Mouse (Mus musculus) ES-Bruce4 (cell line): ENCODE data around the gene Fut8. TPM values are rescaled to one million over a fixed set of nuclear protein-coding genes. Genes with fewer than 3 reads are reported as not detected.

Source experiments
- H3K27ac ChIP-seq: 2 replicates; pipeline ENCODE4 v1.5.1; 2012; ENCODE audit warnings: low read length, inconsistent platforms; ENCODE audit not compliant: insufficient read depth
- H3K27me3 ChIP-seq: 2 replicates; pipeline ENCODE4 v1.6.1; 2012; ENCODE audit warnings: mild to moderate bottlenecking, low read length, inconsistent platforms; ENCODE audit not compliant: control insufficient read depth, poor library complexity, insufficient read depth, severe bottlenecking
- H3K36me3 ChIP-seq: 2 replicates; pipeline ENCODE4 v1.6.1; 2012; ENCODE audit warnings: inconsistent platforms, mild to moderate bottlenecking, low read length, moderate library complexity; ENCODE audit not compliant: control insufficient read depth, poor library complexity, insufficient read depth, severe bottlenecking
- H3K4me1 ChIP-seq: one replicate; pipeline ENCODE4 v1.8.1; 2011; ENCODE audit warnings: low read length; ENCODE audit not compliant: control insufficient read depth, insufficient read depth
- H3K4me3 ChIP-seq: 2 replicates; pipeline ENCODE4 v1.5.1; 2011; ENCODE audit warnings: low read depth, mild to moderate bottlenecking, low read length
- H3K9ac ChIP-seq: 2 replicates; pipeline ENCODE4 v1.6.1; 2012; ENCODE audit warnings: low read depth, mild to moderate bottlenecking, inconsistent platforms; ENCODE audit not compliant: poor library complexity, severe bottlenecking
- H3K9me3 ChIP-seq: replicated peaks from 2 replicates; pipeline ENCODE4 v1.6.1; 2012; ENCODE audit warnings: mild to moderate bottlenecking, low read length, inconsistent platforms; ENCODE audit not compliant: control insufficient read depth, poor library complexity, insufficient read depth, severe bottlenecking
- CTCF ChIP-seq: IDR thresholded peaks from one replicate; pipeline ENCODE4 v1.8.1; 2011; ENCODE audit warnings: low read depth, low read length
- EP300 ChIP-seq: IDR thresholded peaks from 2 replicates; pipeline ENCODE4 v1.6.1; 2011; ENCODE audit warnings: low read depth, low read length; ENCODE audit not compliant: insufficient read depth
- POLR2A ChIP-seq: IDR thresholded peaks from one replicate; pipeline ENCODE4 v1.8.1; 2011; ENCODE audit warnings: low read length; ENCODE audit not compliant: insufficient read depth
- polyA plus RNA-seq: library from polyadenylated mRNA; stranded (reverse); fragments of >200 nt; gene quantifications from 2 replicates; pipeline ENCODE4 v1.2.4, GENCODE M21; 2011; ENCODE audit warnings: low read depth; ENCODE audit not compliant: missing spikeins, insufficient read depth, insufficient read length

Gene Fut8
- polyA plus RNA-seq, 1 experiment = 18.1 TPM

- Histone ChIP-seq H3K4me1 (no peaks in the 10 kb centered on the region), H3K9ac (no peak overlapping the region), H3K27me3 (no peaks in the 10 kb centered on the region), H3K4me3 (no peak overlapping the region), H3K9me3 (no peaks in the 10 kb centered on the region), H3K36me3 (no peaks in the 10 kb centered on the region), H3K27ac (no peak overlapping the region)
- no peak for TF ChIP-seq POLR2A
- no peak for TF ChIP-seq CTCF
- TF ChIP-seq EP300 = no peak
These were observed 263.7 kb downstream of the Fut8 start for GRCm38 (mm10) chr12:77501466-77502240.

GRCm38 (mm10) chr12:77502243-77502642, 264.3 kb downstream of the Fut8 start:
- Histone ChIP-seq H3K27me3 (no peaks in the 10 kb centered on the region), H3K9ac (no peak overlapping the region), H3K4me1 (no peaks in the 10 kb centered on the region), H3K36me3 (no peaks in the 10 kb centered on the region), H3K9me3 (no peaks in the 10 kb centered on the region), H3K27ac (no peak overlapping the region), H3K4me3 (no peak overlapping the region)
- TF ChIP-seq EP300 = no peak
- TF ChIP-seq CTCF = no peak
- TF ChIP-seq POLR2A = no peak

- TF ChIP-seq CTCF = no peak
- no peak for TF ChIP-seq EP300
- no peaks in the 10 kb centered on the region for H3K4me1 ChIP-seq
These were observed 267.5 kb downstream of the Fut8 start for GRCm38 (mm10) chr12:77505431-77505830.

GRCm38 (mm10) chr12:77507770-77508169, 269.8 kb downstream of the Fut8 start:
- Histone ChIP-seq H3K4me1 (no peaks in the 10 kb centered on the region), H3K4me3 (no peak overlapping the region), H3K9me3 (no peaks in the 10 kb centered on the region), H3K27ac (no peak overlapping the region), H3K9ac (no peak overlapping the region), H3K27me3 (no peaks in the 10 kb centered on the region), H3K36me3 (no peaks in the 10 kb centered on the region)
- TF ChIP-seq POLR2A (no peak), EP300 (no peak), CTCF (no peak)

More at GRCm38 (mm10) chr12:77505431-77505830, 267.5 kb downstream of the Fut8 start:
- Histone ChIP-seq H3K9ac (no peak overlapping the region), H3K4me3 (no peak overlapping the region), H3K27me3 (no peaks in the 10 kb centered on the region), H3K27ac (no peak overlapping the region), H3K36me3 (no peaks in the 10 kb centered on the region), H3K9me3 (no peaks in the 10 kb centered on the region)

- H3K9ac ChIP-seq = no peak overlapping the region
- TF ChIP-seq POLR2A = no peak
- no peak for TF ChIP-seq EP300
- no peak for TF ChIP-seq CTCF
- H3K27me3 ChIP-seq = no peaks in the 10 kb centered on the region
- H3K4me1 ChIP-seq = no peaks in the 10 kb centered on the region
- no peaks in the 10 kb centered on the region for H3K36me3 ChIP-seq
- H3K4me3 ChIP-seq = no peak overlapping the region
- H3K27ac ChIP-seq = no peak overlapping the region
- no peaks in the 10 kb centered on the region for H3K9me3 ChIP-seq
These were observed 272.8 kb downstream of the Fut8 start for GRCm38 (mm10) chr12:77510758-77511157.

- Histone ChIP-seq H3K4me3 (no peak overlapping the region), H3K4me1 (no peaks in the 10 kb centered on the region), H3K27me3 (no peaks in the 10 kb centered on the region), H3K9me3 (no peaks in the 10 kb centered on the region), H3K9ac (no peak overlapping the region), H3K36me3 (no peaks in the 10 kb centered on the region), H3K27ac (no peak overlapping the region)
- no peak for TF ChIP-seq EP300
- no peak for TF ChIP-seq CTCF
- no peak for TF ChIP-seq POLR2A
These were observed 273.3 kb downstream of the Fut8 start for GRCm38 (mm10) chr12:77511206-77511605.
